Mouse (Mus musculus) limb, embryonic 14.5 days (tissue): ENCODE measurements around the gene Gm4922. TPM values are rescaled to one million over a fixed set of nuclear protein-coding genes. Genes with fewer than 3 reads are reported as not detected.

Source experiments
- ATAC-seq: fragments of 200-750 bp; cut with Nextera tagmentation; 2 replicates; pipeline ENCODE4 v1.8.0; 2017; ENCODE audit warnings: low read depth, moderate number of reproducible peaks, moderate TSS enrichment; ENCODE audit not compliant: low FRiP score
- DNase-seq: peaks from one replicate; pipeline ENCODE4 v3.0.0-alpha.2; 2015; ENCODE audit warnings: low spot score
- H3K27ac ChIP-seq: fragments of 300-500 bp; sonication (generic); replicated peaks from 2 replicates; pipeline ENCODE4 v1.5.1; 2014; ENCODE audit warnings: low read depth, mild to moderate bottlenecking, low read length, moderate library complexity, mixed read lengths
- H3K27me3 ChIP-seq: fragments of 300-500 bp; sonication (generic); 2 replicates; pipeline ENCODE4 v1.6.1; 2014; ENCODE audit warnings: low read length, mixed read lengths; ENCODE audit not compliant: control insufficient read depth, insufficient read depth
- H3K36me3 ChIP-seq: fragments of 300-500 bp; sonication (generic); 2 replicates; pipeline ENCODE4 v1.6.1; 2014; ENCODE audit warnings: mild to moderate bottlenecking, low read length, moderate library complexity, mixed read lengths; ENCODE audit not compliant: control insufficient read depth, insufficient read depth
- H3K4me1 ChIP-seq: fragments of 300-500 bp; sonication (generic); 2 replicates; pipeline ENCODE4 v1.6.1; 2014; ENCODE audit warnings: antibody characterized with exemption, low read length, mixed read lengths; ENCODE audit not compliant: control insufficient read depth, insufficient read depth
- H3K4me2 ChIP-seq: fragments of 300-500 bp; sonication (generic); replicated peaks from 2 replicates; pipeline ENCODE4 v1.6.1; 2014; ENCODE audit warnings: low read depth, mild to moderate bottlenecking, low read length, moderate library complexity; ENCODE audit not compliant: severe bottlenecking
- H3K4me3 ChIP-seq: fragments of 300-500 bp; sonication (generic); replicated peaks from 2 replicates; pipeline ENCODE4 v1.5.1; 2014; ENCODE audit warnings: low read length
- H3K9ac ChIP-seq: fragments of 300-500 bp; sonication (generic); 2 replicates; pipeline ENCODE4 v1.6.1; 2014; ENCODE audit warnings: mild to moderate bottlenecking, low read depth, low read length, moderate library complexity; ENCODE audit not compliant: severe bottlenecking
- H3K9me3 ChIP-seq: fragments of 300-500 bp; sonication (generic); 2 replicates; pipeline ENCODE4 v1.6.1; 2016; ENCODE audit warnings: low read length; ENCODE audit not compliant: control insufficient read depth
- POLR2A ChIP-seq: fragments of 200-500 bp; IDR thresholded peaks from 2 replicates; pipeline ENCODE4 v1.8.0; 2012; ENCODE audit warnings: inconsistent platforms, mild to moderate bottlenecking, moderate library complexity, borderline replicate concordance; ENCODE audit not compliant: insufficient read depth, insufficient read length; ENCODE audit errors: extremely low read depth
- WGBS: fragments of 180-500 bp; shearing (Covaris S2); extraction: QIAGEN DNeasy Blood & Tissue Kit; methylation state at CpG from one replicate; pipeline ENCODE4 v1.1.7; 2014; 5-methylcytosine and 5-hydroxymethylcytosine counted together
- polyA plus RNA-seq, 2 experiments: library from polyadenylated mRNA; depleted of rRNA in 1 of 2; stranded (reverse) in 1 of 2; unstranded in 1 of 2; fragments of >200 nt; fragmentation: Nextera tagmentation in 1 of 2; extraction: Ambion mirVana in 1 of 2; gene quantifications; 2 replicates each; pipeline versions ENCODE4 v1.2.1 to v1.2.3; 2012 to 2014

The Gm4922 gene
- polyA plus RNA-seq, 2 experiments: not detected

DNA sequence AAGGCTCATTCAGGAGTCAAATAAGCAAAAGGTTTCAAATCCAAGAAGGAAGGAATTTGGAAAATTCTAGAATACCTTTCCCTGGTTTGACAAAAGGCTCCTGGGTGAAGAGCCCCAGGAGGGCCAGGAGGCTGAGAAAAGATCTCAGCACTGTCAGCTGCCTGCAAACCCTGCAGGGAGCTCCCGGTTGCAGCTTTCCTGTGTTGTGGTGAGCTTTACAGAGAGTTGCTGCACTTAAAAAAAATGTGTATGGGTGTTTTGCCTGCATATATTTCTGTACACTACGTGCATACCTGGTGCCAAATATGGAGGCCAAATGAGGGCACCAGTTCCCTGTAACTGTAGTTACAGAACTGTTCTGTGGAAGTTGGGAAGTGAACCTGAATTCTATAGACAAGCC, 41.3 kb upstream of the Gm4922 start:
- no peak overlapping the region for H3K4me3 ChIP-seq
- H3K36me3 ChIP-seq: no peaks in the 10 kb centered on the region
- TF ChIP-seq POLR2A: no peak
- WGBS: 47% methylated on average over 2 of the region's 2 CpGs
- ATAC-seq (no peak), DNase-seq (no peak)
- H3K4me2 ChIP-seq: no peak overlapping the region
- H3K27ac ChIP-seq: no peak overlapping the region
- no peaks in the 10 kb centered on the region for H3K27me3 ChIP-seq
- H3K4me1 ChIP-seq: peaks cover 3% of the 10 kb centered on the region; the same call in 1 of the 2 replicates
- no peak overlapping the region for H3K9ac ChIP-seq
- no peaks in the 10 kb centered on the region for H3K9me3 ChIP-seq

DNA sequence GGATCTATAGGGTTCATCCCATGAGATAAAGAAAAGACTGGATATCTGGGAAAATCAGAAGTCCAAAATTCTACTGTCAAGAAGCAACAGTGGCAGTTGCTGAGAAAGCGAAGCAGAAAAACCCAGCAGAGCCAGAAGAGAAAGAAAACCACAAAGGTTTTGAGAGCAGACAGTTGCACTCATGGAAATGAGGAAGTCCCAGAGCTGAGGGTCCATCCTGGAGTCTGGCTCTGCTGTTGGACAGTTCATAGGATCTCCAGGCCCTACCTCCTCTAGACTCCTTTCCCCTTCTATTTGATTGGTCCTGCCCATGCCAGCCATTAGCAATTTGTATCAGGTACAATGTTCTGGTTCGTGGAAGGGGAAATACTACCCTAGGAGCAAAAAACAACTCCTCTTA, 39.5 kb upstream of the Gm4922 start:
- Histone ChIP-seq H3K4me2 (no peak overlapping the region), H3K4me1 (no peaks in the 10 kb centered on the region; the same call in 1 of the 2 replicates), H3K27ac (no peak overlapping the region), H3K9ac (no peak overlapping the region), H3K27me3 (no peaks in the 10 kb centered on the region), H3K36me3 (no peaks in the 10 kb centered on the region), H3K4me3 (no peak overlapping the region), H3K9me3 (no peaks in the 10 kb centered on the region)
- no peak for TF ChIP-seq POLR2A
- DNase-seq: no peak
- WGBS: 68% methylated on average over 2 of the region's 2 CpGs
- ATAC-seq: no peak

DNA sequence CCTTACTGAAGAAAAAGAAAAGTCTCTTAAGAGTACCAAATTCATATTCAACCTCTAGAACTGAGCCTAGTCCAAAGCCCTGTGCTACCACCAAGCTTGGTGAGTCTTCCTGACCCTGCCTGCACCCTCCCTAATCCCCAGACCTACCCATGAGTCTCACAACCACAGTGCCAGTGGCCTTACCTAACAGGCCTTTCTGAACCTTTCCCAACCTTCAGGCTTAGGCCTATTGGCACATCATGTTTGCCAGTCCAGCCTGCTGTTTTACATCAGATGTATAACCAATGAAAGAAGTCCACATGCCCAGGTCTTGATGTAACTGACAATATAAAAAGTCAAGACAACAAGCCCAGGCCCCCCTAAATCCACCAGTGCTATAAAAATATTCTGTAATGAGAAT, 38.5 kb upstream of the Gm4922 start:
- H3K4me1 ChIP-seq: no peaks in the 10 kb centered on the region; the same call in 1 of the 2 replicates
- no peak overlapping the region for H3K27ac ChIP-seq

DNA sequence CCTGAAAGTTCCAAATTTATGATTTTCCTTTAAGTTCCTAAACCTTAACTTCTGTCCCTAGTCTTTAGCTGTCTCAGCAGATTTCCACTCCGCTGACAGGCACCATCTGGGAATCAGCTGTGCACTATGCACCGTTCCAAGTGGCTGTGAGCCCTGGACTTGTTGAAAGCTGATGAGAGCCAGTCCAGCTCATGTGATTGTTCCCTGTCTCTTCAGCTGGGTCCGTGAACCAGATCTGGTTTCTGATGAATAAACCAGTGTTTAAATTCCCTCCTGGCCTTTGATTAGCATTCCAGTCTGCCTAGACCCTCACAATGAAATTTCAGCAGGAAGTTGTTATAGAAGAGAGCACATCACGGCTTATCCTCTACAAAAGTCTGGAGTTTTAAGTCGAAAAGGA, 30.0 kb upstream of the Gm4922 start:
- no peaks in the 10 kb centered on the region for H3K9me3 ChIP-seq
- peaks cover 15% of the 10 kb centered on the region; the same call in 1 of the 2 replicates for H3K4me1 ChIP-seq
- H3K27ac ChIP-seq: no peak overlapping the region
- H3K4me2 ChIP-seq: no peak overlapping the region
- 16% methylated on average over 5 of the region's 5 CpGs for WGBS
- no peaks in the 10 kb centered on the region for H3K36me3 ChIP-seq
- DNase-seq (peak; percentile 77), ATAC-seq (peak; percentile 87)
- H3K27me3 ChIP-seq: no peaks in the 10 kb centered on the region
- no peak overlapping the region for H3K9ac ChIP-seq
- TF ChIP-seq POLR2A: no peak
- no peak overlapping the region for H3K4me3 ChIP-seq

More for the DNA sequence above, 38.5 kb upstream of the Gm4922 start:
- Histone ChIP-seq H3K36me3 (no peaks in the 10 kb centered on the region), H3K27me3 (no peaks in the 10 kb centered on the region), H3K9ac (no peak overlapping the region), H3K9me3 (no peaks in the 10 kb centered on the region), H3K4me2 (no peak overlapping the region), H3K4me3 (no peak overlapping the region)
- TF ChIP-seq POLR2A: no peak
- DNase-seq (no peak), ATAC-seq (no peak)

DNA sequence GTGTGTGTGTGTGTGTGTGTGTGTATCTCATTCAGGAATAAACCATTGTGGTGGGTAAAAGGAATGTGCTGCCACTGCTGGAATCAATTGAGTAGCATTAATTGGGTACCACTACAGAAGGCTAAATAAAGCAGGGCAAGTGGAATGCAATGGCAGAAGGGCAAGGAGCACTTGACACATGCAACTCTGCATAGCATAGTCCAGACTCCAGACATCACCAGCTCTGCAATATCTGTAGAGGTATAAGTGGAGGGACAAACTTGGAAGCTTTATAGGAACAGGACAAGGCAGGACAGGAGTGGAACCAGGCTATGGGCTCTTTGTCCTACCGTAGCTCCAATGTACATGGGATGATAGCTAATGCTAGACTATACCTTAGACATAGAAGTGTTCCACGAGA, 25.2 kb upstream of the Gm4922 start:
- Histone ChIP-seq H3K9me3 (no peaks in the 10 kb centered on the region), H3K4me2 (no peak overlapping the region), H3K27ac (no peak overlapping the region), H3K27me3 (no peaks in the 10 kb centered on the region), H3K4me3 (no peak overlapping the region), H3K36me3 (no peaks in the 10 kb centered on the region), H3K9ac (no peak overlapping the region), H3K4me1 (peaks cover 15% of the 10 kb centered on the region; the same call in 1 of the 2 replicates)
- ATAC-seq (no peak), DNase-seq (no peak)
- no peak for TF ChIP-seq POLR2A
- WGBS: 93% methylated on average over 2 of the region's 2 CpGs

DNA sequence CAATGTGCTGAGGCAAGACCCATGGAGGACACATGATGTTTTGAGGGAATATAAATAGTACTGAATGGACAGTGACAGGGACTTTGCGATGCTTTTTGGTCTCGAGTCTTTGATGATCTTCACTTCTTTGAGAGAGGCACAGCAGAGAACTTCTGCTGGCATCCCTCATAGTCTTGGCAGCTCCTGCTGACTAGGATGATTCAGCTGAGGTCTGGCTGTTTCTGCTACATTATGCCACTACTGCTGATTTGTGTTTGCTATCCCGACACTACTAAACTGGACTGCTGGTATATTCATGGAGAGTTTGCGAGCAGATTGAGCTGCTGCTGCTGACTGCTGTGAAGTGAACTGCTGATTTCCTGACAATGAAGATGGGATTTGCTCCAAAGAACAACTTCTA, 3.5 kb upstream of the Gm4922 start:
- no peak overlapping the region for H3K4me2 ChIP-seq
- no peaks in the 10 kb centered on the region for H3K4me1 ChIP-seq
- H3K9ac ChIP-seq: no peak overlapping the region
- no peak for DNase-seq
- ATAC-seq: no peak
- H3K9me3 ChIP-seq: no peaks in the 10 kb centered on the region
- WGBS: 83% methylated on average over 4 of the region's 4 CpGs
- TF ChIP-seq POLR2A: no peak
- H3K36me3 ChIP-seq: no peaks in the 10 kb centered on the region
- no peak overlapping the region for H3K4me3 ChIP-seq
- H3K27ac ChIP-seq: no peak overlapping the region
- no peaks in the 10 kb centered on the region for H3K27me3 ChIP-seq
